Comparison of ENCODE assay signal across 8 mouse cellular contexts in the genomic region with DNA sequence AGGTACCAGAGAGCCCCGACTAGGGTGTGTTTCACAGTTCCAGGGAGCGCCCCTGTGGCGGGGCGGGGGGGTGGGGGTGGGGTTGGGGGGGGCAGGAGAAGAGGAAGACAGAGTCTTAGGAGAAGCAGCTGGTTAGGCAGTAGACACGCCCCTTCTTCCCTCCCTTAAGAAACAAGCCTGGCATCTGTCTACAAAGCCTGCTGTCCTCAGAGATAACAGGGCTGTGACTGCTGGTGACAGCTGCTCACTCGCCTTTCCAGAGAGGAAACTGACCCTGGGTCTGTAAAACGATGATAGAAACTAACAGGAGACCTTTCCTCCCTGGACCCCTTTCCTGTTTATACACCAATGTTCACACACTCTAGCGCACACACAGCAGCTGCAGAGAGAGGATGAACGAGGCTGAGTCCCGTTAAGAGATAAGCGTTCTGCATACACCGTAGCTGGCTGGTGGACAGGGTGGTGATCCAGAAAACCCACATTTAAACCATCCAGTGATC.
DNase-seq lines count a peak whose midpoint lies in the region; ATAC-seq and TF ChIP-seq lines count a peak whose summit lies in the region.

No protein-coding gene starts in this region.

- H3K4me3 ChIP-seq in G1E (ENCODE audit: low read depth, low read length): peak overlapping the region; percentile 55; the same call in 1 of the 2 replicates
- H3K4me3 ChIP-seq in heart, embryonic 14.5 days (ENCODE audit: control insufficient read depth in 1 of 2, insufficient read depth in 1 of 2, low read depth in 1 of 2, low read length in 2 of 2): no peak overlapping the region; a peak in 1 of 4 replicates

- no peak overlapping the region for H3K9ac ChIP-seq in heart, embryonic 14.5 days (ENCODE audit: low read length)

- peak overlapping the region; percentile 33 for H3K4me2 ChIP-seq in heart, embryonic 14.5 days (ENCODE audit: low read length)

- peaks cover 26% of the 10 kb centered on the region for H3K4me1 ChIP-seq in G1E (ENCODE audit: insufficient read depth, low read depth, low read length)
- H3K4me1 ChIP-seq in heart, embryonic 14.5 days (ENCODE audit: control insufficient read depth in 2 of 2, insufficient read depth in 2 of 2, low read length in 2 of 2): peaks cover 43 to 47% of the 10 kb centered on the region in 2 experiments

- peaks cover 18% of the 10 kb centered on the region for H3K27me3 ChIP-seq in G1E (ENCODE audit: insufficient read depth, low read length)
- no peaks in the 10 kb centered on the region for H3K27me3 ChIP-seq in heart, embryonic 14.5 days (ENCODE audit: control insufficient read depth, insufficient read depth, low read length)

- no peaks in the 10 kb centered on the region for H3K36me3 ChIP-seq in G1E (replicated peaks)
- no peaks in the 10 kb centered on the region for H3K36me3 ChIP-seq in heart, embryonic 14.5 days (ENCODE audit: control insufficient read depth, insufficient read depth, low read length)

- DNase-seq in G1E (ENCODE audit: low spot score): peak; percentile 68
- peak; percentile 34 for DNase-seq in c-Kit-positive CD71-positive TER-119-positive erythroid progenitor cells, embryonic 14.5 days (ENCODE audit: low spot score)
- DNase-seq in liver: peak; percentile 70
- no peak for DNase-seq in spleen, postnatal 14 days (ENCODE audit: low spot score in 2 of 2)
- no peak for DNase-seq in left cerebral cortex, postnatal 14 days (ENCODE audit: low spot score in 2 of 2)
- no peak for DNase-seq in adrenal gland, postnatal 36 days

- ATAC-seq in G1E (ENCODE audit: extremely low read depth, insufficient number of reproducible peaks, low FRiP score, poor library complexity, severe bottlenecking): peak; percentile 93
- peak; percentile 62 for ATAC-seq in heart, embryonic 14.5 days (ENCODE audit: insufficient number of reproducible peaks, insufficient read depth, low FRiP score, low read depth)
- ATAC-seq in monocyte, adult 5-6 weeks (replicated peaks; ENCODE audit: insufficient number of reproducible peaks, low FRiP score, low TSS enrichment, poor library complexity, severe bottlenecking): peak; percentile 29; the same call in 1 of the 2 replicates

- H3K9me3 ChIP-seq in G1E (replicated peaks): no peaks in the 10 kb centered on the region
- H3K9me3 ChIP-seq in heart, embryonic 14.5 days (ENCODE audit: control insufficient read depth, low read length): no peaks in the 10 kb centered on the region

- peak overlapping the region; percentile 74 to 87 for H3K27ac ChIP-seq in heart, embryonic 14.5 days (replicated peaks in 1 of 2; ENCODE audit: control insufficient read depth in 1 of 2, insufficient read depth in 1 of 2, low read depth in 2 of 2, low read length in 2 of 2)

- WGBS in heart, embryonic 14.5 days: 6% methylated on average over 12 of the region's 12 CpGs

- no peak for TF ChIP-seq CTCF in G1E (IDR thresholded peaks at IDR 0.05; ENCODE audit: low read depth, low read length)

- intact Hi-C loops in left cerebral cortex, postnatal 14 days (cut with DNase I): no loop called here

Comparison
In these comparisons a context has a peak if more than half of its experiments do, and no peak if none do; other contexts are left out.
1. ATAC-seq: peak in every context shown above with its lines; median percentile 93 in G1E; 62 in heart, embryonic 14.5 days; 29 in monocyte, adult 5-6 weeks.
2. DNase-seq: peak in G1E (single experiment), c-Kit-positive CD71-positive TER-119-positive erythroid progenitor cells, embryonic 14.5 days (single experiment) and liver (single experiment); none in spleen, postnatal 14 days (0 of 2), left cerebral cortex, postnatal 14 days (0 of 2) and adrenal gland, postnatal 36 days (0 of 2).